Mouse (Mus musculus): ENCODE results near the gene Chrm3. TPM values are rescaled to one million over a fixed set of nuclear protein-coding genes. Genes with fewer than 3 reads are reported as not detected.

The Chrm3 gene
- polyA plus RNA-seq, 1 experiment from 2014 or later: 0.53 TPM

- Histone ChIP-seq H3K27ac (replicated peaks; ENCODE audit: low read depth, low read length) (no peak overlapping the region), H3K4me1 (ENCODE audit: control insufficient read depth, insufficient read depth, low read length) (no peaks in the 10 kb centered on the region), H3K9me3 (replicated peaks; ENCODE audit: control insufficient read depth, low read length) (no peaks in the 10 kb centered on the region), H3K36me3 (replicated peaks; ENCODE audit: control insufficient read depth, insufficient read depth, low read depth, low read length) (no peaks in the 10 kb centered on the region), H3K4me3 (ENCODE audit: low read depth, low read length) (no peak overlapping the region), H3K27me3 (ENCODE audit: control insufficient read depth, insufficient read depth, low read length) (no peaks in the 10 kb centered on the region), H3K4me2 (ENCODE audit: low read depth, low read length) (no peak overlapping the region), H3K9ac (replicated peaks; ENCODE audit: low read length) (no peak overlapping the region)
- WGBS: 82% methylated on average over 5 of the region's 5 CpGs
- ATAC-seq (replicated peaks; ENCODE audit: insufficient number of reproducible peaks, low FRiP score, low TSS enrichment, low read depth): no peak
- DNase-seq (ENCODE audit: low spot score): no peak
Observed at GRCm38 (mm10) chr13:10251499-10252179, 109.0 kb downstream of the Chrm3 start.

- Histone ChIP-seq H3K36me3 (replicated peaks; ENCODE audit: control insufficient read depth, insufficient read depth, low read depth, low read length) (no peaks in the 10 kb centered on the region), H3K4me1 (ENCODE audit: control insufficient read depth, insufficient read depth, low read length) (no peaks in the 10 kb centered on the region), H3K9ac (replicated peaks; ENCODE audit: low read length) (no peak overlapping the region), H3K4me2 (ENCODE audit: low read depth, low read length) (no peak overlapping the region), H3K4me3 (ENCODE audit: low read depth, low read length) (no peak overlapping the region), H3K27ac (replicated peaks; ENCODE audit: low read depth, low read length) (no peak overlapping the region), H3K27me3 (ENCODE audit: control insufficient read depth, insufficient read depth, low read length) (no peaks in the 10 kb centered on the region), H3K9me3 (replicated peaks; ENCODE audit: control insufficient read depth, low read length) (no peaks in the 10 kb centered on the region)
- peak; percentile 8 for DNase-seq (ENCODE audit: low spot score)
- WGBS: 68% methylated on average over 1 of the region's 1 CpGs
- ATAC-seq (replicated peaks; ENCODE audit: insufficient number of reproducible peaks, low FRiP score, low TSS enrichment, low read depth): no peak
Observed at GRCm38 (mm10) chr13:10244243-10244998, 116.2 kb downstream of the Chrm3 start.

DNA sequence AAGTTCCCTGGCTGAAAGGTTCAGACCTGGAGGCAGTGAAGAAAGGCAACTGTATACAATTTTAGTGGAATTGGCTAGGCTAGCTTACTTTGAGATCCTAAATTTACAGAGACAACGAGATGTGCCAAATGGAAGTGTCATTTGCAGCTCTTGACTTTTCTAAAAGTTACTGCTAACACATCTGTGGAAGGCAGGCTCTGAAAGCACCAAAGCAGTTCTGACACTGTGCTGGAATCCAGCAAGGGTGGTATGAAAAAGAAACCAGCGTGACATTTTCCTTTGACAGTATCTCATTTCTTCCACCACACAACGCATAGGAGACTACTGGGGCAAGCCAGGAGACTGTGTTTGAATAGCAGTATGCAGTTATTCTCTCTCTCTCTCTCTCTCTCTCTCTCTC lies 120.4 kb downstream of the Chrm3 start:
- ATAC-seq (replicated peaks; ENCODE audit: insufficient number of reproducible peaks, low FRiP score, low TSS enrichment, low read depth) (no peak), DNase-seq (ENCODE audit: low spot score) (no peak)
- Histone ChIP-seq H3K9ac (replicated peaks; ENCODE audit: low read length) (no peak overlapping the region), H3K9me3 (replicated peaks; ENCODE audit: control insufficient read depth, low read length) (no peaks in the 10 kb centered on the region), H3K4me1 (ENCODE audit: control insufficient read depth, insufficient read depth, low read length) (no peaks in the 10 kb centered on the region), H3K36me3 (replicated peaks; ENCODE audit: control insufficient read depth, insufficient read depth, low read depth, low read length) (no peaks in the 10 kb centered on the region), H3K4me3 (ENCODE audit: low read depth, low read length) (no peak overlapping the region), H3K27ac (replicated peaks; ENCODE audit: low read depth, low read length) (no peak overlapping the region), H3K27me3 (ENCODE audit: control insufficient read depth, insufficient read depth, low read length) (no peaks in the 10 kb centered on the region), H3K4me2 (ENCODE audit: low read depth, low read length) (no peak overlapping the region)
- 77% methylated on average over 3 of the region's 3 CpGs for WGBS

DNA sequence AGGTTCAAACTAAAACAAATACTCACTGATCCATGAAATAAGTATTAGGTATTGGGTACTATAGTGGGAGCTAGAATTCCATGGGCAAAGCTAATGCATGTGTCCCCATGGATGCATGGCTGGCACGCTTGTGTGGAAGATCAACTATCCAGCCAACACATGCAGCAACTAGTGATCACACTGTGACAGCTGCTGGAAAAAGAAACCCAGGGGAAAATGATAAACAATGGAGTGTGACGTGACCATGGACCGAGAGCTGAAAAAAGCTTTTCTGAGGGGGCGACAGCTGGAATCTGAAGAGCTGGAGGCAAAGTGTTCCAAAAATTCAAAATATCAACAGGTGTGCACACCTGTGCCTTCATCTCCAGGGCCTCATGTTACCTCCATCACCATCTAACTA lies 120.8 kb downstream of the Chrm3 start:
- 71% methylated on average over 4 of the region's 4 CpGs for WGBS

GRCm38 (mm10) chr13:10237616-10238015 lies 123.0 kb downstream of the Chrm3 start:
- H3K27me3 ChIP-seq (ENCODE audit: control insufficient read depth, insufficient read depth, low read length): no peaks in the 10 kb centered on the region
- WGBS: 74% methylated on average over 2 of the region's 2 CpGs
- no peak overlapping the region for H3K4me3 ChIP-seq (ENCODE audit: low read depth, low read length)
- no peak overlapping the region for H3K27ac ChIP-seq (replicated peaks; ENCODE audit: low read depth, low read length)
- H3K9me3 ChIP-seq (replicated peaks; ENCODE audit: control insufficient read depth, low read length): no peaks in the 10 kb centered on the region
- H3K4me1 ChIP-seq (ENCODE audit: control insufficient read depth, insufficient read depth, low read length): no peaks in the 10 kb centered on the region
- H3K4me2 ChIP-seq (ENCODE audit: low read depth, low read length): no peak overlapping the region
- H3K36me3 ChIP-seq (replicated peaks; ENCODE audit: control insufficient read depth, insufficient read depth, low read depth, low read length): no peaks in the 10 kb centered on the region
- ATAC-seq (replicated peaks; ENCODE audit: insufficient number of reproducible peaks, low FRiP score, low TSS enrichment, low read depth) (no peak), DNase-seq (ENCODE audit: low spot score) (no peak)
- H3K9ac ChIP-seq (replicated peaks; ENCODE audit: low read length): no peak overlapping the region

More for the DNA sequence above, 120.8 kb downstream of the Chrm3 start:
- Histone ChIP-seq H3K27ac (replicated peaks; ENCODE audit: low read depth, low read length) (no peak overlapping the region), H3K9me3 (replicated peaks; ENCODE audit: control insufficient read depth, low read length) (no peaks in the 10 kb centered on the region), H3K4me2 (ENCODE audit: low read depth, low read length) (no peak overlapping the region), H3K36me3 (replicated peaks; ENCODE audit: control insufficient read depth, insufficient read depth, low read depth, low read length) (no peaks in the 10 kb centered on the region), H3K4me3 (ENCODE audit: low read depth, low read length) (no peak overlapping the region), H3K4me1 (ENCODE audit: control insufficient read depth, insufficient read depth, low read length) (no peaks in the 10 kb centered on the region), H3K9ac (replicated peaks; ENCODE audit: low read length) (no peak overlapping the region), H3K27me3 (ENCODE audit: control insufficient read depth, insufficient read depth, low read length) (no peaks in the 10 kb centered on the region)
- ATAC-seq (replicated peaks; ENCODE audit: insufficient number of reproducible peaks, low FRiP score, low TSS enrichment, low read depth): no peak
- no peak for DNase-seq (ENCODE audit: low spot score)

DNA sequence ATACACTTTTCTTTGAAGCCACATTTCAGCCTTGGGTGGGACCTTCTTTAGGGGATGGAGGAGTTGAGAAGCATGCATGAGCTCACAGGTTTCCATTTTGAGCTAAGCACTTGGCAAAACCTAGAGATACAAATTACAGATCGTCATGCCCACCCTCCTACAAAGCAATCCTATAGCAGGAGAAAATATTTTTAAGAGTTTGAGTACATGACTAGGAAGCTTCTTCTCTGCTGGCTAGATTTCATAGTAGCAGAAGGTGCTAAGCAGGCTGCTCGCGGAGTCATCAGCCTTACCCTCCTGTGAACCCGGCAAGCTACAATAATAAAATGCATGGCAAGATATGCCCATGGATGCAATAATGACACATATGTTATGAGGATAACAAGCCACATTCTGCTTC lies 124.4 kb downstream of the Chrm3 start:
- no peak for DNase-seq (ENCODE audit: low spot score)
- H3K4me2 ChIP-seq (ENCODE audit: low read depth, low read length): no peak overlapping the region
- no peak overlapping the region for H3K4me3 ChIP-seq (ENCODE audit: low read depth, low read length)
- H3K36me3 ChIP-seq (replicated peaks; ENCODE audit: control insufficient read depth, insufficient read depth, low read depth, low read length): no peaks in the 10 kb centered on the region
- ATAC-seq (replicated peaks; ENCODE audit: insufficient number of reproducible peaks, low FRiP score, low TSS enrichment, low read depth): no peak
- H3K27ac ChIP-seq (replicated peaks; ENCODE audit: low read depth, low read length): no peak overlapping the region
- 87% methylated on average over 4 of the region's 4 CpGs for WGBS
- H3K4me1 ChIP-seq (ENCODE audit: control insufficient read depth, insufficient read depth, low read length): no peaks in the 10 kb centered on the region
- H3K9ac ChIP-seq (replicated peaks; ENCODE audit: low read length): no peak overlapping the region
- no peaks in the 10 kb centered on the region for H3K27me3 ChIP-seq (ENCODE audit: control insufficient read depth, insufficient read depth, low read length)
- H3K9me3 ChIP-seq (replicated peaks; ENCODE audit: control insufficient read depth, low read length): no peaks in the 10 kb centered on the region

- H3K27me3 ChIP-seq (ENCODE audit: control insufficient read depth, insufficient read depth, low read length): no peaks in the 10 kb centered on the region
- DNase-seq (ENCODE audit: low spot score) (no peak), ATAC-seq (replicated peaks; ENCODE audit: insufficient number of reproducible peaks, low FRiP score, low TSS enrichment, low read depth) (no peak)
- H3K4me2 ChIP-seq (ENCODE audit: low read depth, low read length): no peak overlapping the region
- H3K27ac ChIP-seq (replicated peaks; ENCODE audit: low read depth, low read length): no peak overlapping the region
- 84% methylated on average over 5 of the region's 5 CpGs for WGBS
- H3K9ac ChIP-seq (replicated peaks; ENCODE audit: low read length): no peak overlapping the region
- H3K4me3 ChIP-seq (ENCODE audit: low read depth, low read length): no peak overlapping the region
- H3K36me3 ChIP-seq (replicated peaks; ENCODE audit: control insufficient read depth, insufficient read depth, low read depth, low read length): no peaks in the 10 kb centered on the region
- H3K9me3 ChIP-seq (replicated peaks; ENCODE audit: control insufficient read depth, low read length): no peaks in the 10 kb centered on the region
- no peaks in the 10 kb centered on the region for H3K4me1 ChIP-seq (ENCODE audit: control insufficient read depth, insufficient read depth, low read length)
Observed at GRCm38 (mm10) chr13:10235391-10236169, 125.1 kb downstream of the Chrm3 start.

GRCm38 (mm10) chr13:10220403-10220802 lies 140.2 kb downstream of the Chrm3 start:
- no peaks in the 10 kb centered on the region for H3K4me1 ChIP-seq (ENCODE audit: control insufficient read depth, insufficient read depth, low read length)
- H3K27me3 ChIP-seq (ENCODE audit: control insufficient read depth, insufficient read depth, low read length): no peaks in the 10 kb centered on the region
- H3K36me3 ChIP-seq (replicated peaks; ENCODE audit: control insufficient read depth, insufficient read depth, low read depth, low read length): no peaks in the 10 kb centered on the region
- H3K9ac ChIP-seq (replicated peaks; ENCODE audit: low read length): no peak overlapping the region
- H3K27ac ChIP-seq (replicated peaks; ENCODE audit: low read depth, low read length): no peak overlapping the region
- H3K9me3 ChIP-seq (replicated peaks; ENCODE audit: control insufficient read depth, low read length): no peaks in the 10 kb centered on the region
- H3K4me3 ChIP-seq (ENCODE audit: low read depth, low read length): no peak overlapping the region
- no peak for ATAC-seq (replicated peaks; ENCODE audit: insufficient number of reproducible peaks, low FRiP score, low TSS enrichment, low read depth)
- H3K4me2 ChIP-seq (ENCODE audit: low read depth, low read length): no peak overlapping the region
- DNase-seq (ENCODE audit: low spot score): no peak
- 83% methylated on average over 4 of the region's 4 CpGs for WGBS
